Mouse (Mus musculus): Measurements from ENCODE around the gene Lztfl1. TPM values are rescaled to one million over a fixed set of nuclear protein-coding genes. Genes with fewer than 3 reads are reported as not detected.
A peak's percentile ranks its signal among the peaks of the same experiment; 100 is the strongest.
"Not testable (repeated sequence)": the region's sequence is repeated elsewhere in the genome, so short reads cannot be mapped to it uniquely, and the experiment has no call there.

Lztfl1 gene
- total RNA-seq, 2 experiments from 2014 or later = 41.3 to 43.6 TPM

DNA sequence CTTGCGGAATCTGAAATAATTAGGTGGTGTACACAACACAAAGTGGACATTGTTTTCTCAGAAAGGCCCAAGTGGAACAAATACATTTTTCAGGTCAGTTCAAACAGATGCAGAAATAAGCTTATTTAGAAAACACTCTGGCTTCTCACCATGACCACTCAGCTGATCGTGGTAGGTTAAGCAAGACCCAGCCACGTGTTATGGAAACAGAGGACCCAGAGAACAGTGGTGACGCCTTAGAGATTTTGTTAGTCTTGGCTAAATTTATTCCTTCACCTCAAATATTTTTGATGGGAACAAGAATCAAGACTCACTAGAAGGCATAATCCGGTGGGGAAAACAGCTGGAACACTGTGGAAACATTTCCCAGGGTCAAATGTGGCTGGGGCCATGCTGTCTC is 31.3 kb downstream of the Lztfl1 start:
- DNase-seq (ENCODE audit: low spot score in 2 of 2) = no peak

DNA sequence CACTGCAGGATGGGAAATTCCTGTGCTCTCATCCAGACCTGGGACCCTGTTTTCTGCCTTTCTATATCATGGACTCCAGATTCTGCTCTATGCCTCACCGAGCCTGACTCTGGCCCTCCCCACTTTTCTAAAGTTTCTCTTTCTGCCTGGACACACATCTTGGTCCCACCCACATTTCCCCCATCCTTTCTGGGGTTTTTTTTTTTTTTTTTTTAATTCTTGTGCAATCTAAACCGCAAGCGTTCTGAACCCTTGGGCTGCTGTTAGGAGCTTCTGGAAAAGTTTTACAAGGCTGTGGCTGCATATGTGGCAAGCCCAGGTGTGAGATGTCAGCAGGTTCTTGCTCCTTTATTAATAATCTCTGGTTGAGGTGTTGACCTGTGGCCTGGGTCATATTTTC is 33.8 kb downstream of the Lztfl1 start:
- no peak for DNase-seq (ENCODE audit: low spot score in 2 of 2)

DNA sequence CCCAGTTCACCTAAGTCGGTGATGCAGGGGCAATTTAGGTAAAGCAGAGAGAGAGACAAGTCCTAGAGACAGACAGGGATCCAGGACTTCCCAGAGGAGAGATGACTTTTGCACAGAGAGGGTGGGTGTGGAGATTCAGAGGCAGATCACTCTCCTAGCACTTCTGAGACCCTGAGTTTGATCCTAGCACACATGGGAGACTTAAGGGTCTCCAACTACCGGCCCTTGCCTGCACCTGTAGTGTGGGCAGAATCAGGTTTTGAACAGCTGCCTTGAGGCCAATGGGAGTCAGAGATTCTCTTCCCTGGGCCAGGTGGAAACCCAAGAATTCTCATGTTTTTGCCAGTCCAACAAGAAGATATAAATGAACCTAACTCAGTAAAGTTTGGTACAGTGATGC is 38.3 kb downstream of the Lztfl1 start:
- no peak for DNase-seq (ENCODE audit: low spot score in 2 of 2)

DNA sequence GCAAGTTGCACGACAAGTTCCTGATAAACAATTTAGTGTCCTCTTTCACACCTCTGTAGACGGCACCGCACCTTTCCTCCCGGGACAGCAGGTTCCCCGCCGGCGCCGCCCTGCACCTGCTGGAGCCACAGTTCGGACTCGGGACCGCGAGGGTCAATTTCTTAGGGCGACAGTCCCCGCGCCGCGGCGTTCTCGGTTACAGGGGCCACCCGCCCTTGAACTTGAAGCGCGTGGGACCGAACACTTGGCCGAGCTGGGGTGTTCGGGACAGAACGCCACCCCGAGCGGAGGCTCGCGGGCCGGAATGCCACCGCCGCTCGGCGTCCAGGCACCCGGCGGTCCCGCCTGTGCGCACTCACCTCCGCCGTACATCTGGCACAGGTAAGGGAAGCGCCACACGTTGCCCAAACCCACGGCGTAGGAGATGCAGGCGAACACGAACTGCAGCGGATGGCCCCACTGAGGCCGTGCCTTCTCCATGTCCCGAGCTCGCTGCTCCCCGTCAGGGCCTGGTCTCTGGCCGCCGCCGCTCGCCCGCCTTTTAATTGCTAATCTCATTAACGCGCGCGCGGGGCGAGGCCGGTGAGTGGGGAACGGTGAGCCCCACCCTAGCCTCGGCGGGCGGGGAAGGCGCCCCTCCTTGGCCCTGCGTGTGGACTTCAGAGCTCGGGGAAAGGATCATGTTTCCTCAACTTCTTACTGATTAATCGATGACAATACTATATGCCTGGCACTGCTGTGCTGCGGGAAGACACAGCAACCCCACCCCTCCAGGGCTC is 39.0 kb downstream of the Lztfl1 start, which contains the start of the genes Ccr9 and Slc6a20a:
Gene Ccr9, plus strand, starts transcription at position 113 of the 779 bp plus-strand sequence.
Gene Slc6a20a, minus strand, starts transcription at position 559 of the 779 bp plus-strand sequence.
- DNase-seq (ENCODE audit: low spot score in 2 of 2) = peak in 1 of 2 experiments; percentile 2

DNA sequence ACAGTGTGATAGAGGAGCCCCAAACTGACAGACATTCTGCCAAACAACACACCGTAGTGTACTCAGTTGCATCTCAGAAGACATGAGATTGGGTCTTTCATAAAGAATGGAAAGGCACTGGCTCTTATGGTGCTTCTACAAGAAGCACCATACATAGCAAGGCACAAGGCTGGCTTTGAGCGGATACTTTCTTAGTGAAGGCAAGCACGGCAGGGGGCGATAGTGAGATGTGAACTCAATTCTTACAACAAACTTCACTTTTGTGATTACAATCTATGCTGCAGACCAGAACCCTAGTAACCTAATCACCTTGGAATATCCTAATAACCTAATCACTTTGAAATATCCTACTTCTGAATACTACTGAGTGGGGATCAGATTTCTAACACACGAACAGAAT is 51.9 kb downstream of the Lztfl1 start:
- peak; percentile 28 to 48 for DNase-seq (ENCODE audit: low spot score in 2 of 2)

DNA sequence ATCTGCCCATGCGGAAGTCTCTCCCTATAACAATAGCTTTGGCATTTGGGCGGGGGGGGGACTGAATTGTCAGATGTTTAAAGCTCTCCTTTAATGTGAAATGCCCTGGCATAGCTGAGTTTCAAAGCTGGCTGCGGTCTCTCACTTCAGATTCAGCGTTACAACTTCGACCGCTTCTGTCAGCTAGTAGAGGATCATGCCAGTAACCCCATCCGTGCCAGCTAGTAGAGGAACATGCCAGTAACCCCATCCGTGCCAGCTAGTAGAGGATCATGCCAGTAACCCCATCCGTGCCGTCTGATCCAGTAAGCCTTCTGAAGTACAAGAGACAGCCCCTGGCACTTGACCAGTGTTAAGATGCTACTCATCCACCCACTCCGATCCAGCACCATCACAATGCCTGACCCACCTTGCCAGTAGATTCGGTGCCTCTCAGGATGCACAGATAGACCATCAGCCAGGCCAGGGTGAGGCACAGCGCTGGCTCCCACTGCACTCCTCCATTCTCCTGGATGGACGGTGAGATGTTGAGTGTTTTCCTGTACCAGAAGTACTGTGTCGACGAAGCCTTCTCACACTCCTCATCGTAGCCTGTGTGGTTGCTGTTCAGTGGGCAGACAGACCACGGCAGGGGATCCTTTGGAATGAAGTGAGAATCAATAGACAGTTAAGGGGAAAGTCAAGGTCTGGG is 57.4 kb downstream of the Lztfl1 start:
- DNase-seq (ENCODE audit: low spot score in 2 of 2) = not testable (repeated sequence)

DNA sequence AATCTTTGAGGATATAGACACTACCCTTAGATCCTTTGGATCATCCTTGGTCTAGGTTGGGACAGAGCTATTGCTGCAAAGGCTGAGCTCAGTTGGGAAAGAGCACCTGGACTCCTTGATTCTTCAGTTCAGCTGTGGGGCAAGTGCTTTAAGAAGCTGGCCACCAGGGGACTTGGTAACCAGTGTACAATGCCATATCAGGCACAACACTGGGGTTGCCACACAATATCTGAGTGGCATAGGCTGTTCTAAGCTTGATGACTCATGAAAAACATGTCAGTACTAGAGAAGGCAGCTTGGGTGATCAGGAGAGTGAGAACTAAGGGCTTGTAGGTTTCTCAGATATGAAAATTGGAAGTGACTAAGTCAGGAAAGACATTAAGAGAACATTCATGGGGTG is 58.5 kb downstream of the Lztfl1 start:
- no peak for DNase-seq (ENCODE audit: low spot score in 2 of 2)

DNA sequence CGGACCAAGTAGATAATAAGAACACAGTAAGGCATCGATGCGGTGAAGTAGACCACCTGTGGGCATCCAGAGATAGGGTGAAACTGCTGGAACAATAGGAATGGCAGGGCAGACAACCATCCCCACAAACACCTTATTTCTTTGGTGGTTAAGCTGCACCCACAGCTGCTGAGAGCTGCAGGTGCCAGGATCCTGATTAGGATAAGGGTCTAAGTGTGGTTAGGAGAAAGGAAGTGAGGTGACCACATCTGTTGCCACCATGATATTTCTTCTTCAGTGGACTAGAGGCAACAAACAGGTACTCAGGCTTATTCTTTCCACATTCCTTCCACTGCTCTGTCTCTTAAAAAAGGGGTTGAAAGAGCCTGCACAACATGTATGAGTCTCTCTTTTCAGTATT is 60.0 kb downstream of the Lztfl1 start:
- no peak for DNase-seq (ENCODE audit: low spot score in 2 of 2)

DNA sequence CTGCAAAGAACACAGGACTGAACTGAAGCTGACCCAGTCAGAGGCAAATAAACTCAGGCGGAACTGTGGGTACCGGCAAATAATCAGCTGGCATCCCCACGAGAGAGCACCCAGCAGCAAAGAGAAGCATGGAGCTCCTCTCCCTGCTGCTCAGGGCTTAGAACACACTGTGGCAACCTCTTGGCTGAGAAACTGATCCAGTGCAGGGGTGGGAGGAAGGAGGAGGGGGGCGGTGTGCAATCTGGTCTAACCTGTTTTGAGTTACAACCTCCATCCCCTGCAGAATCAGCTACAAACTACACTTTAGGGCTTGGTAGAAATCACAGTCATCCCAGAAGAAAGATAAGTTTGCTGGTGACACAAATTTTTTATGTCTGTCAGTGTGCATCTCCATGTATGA is 66.1 kb downstream of the Lztfl1 start:
- DNase-seq (ENCODE audit: low spot score in 2 of 2) = no peak

DNA sequence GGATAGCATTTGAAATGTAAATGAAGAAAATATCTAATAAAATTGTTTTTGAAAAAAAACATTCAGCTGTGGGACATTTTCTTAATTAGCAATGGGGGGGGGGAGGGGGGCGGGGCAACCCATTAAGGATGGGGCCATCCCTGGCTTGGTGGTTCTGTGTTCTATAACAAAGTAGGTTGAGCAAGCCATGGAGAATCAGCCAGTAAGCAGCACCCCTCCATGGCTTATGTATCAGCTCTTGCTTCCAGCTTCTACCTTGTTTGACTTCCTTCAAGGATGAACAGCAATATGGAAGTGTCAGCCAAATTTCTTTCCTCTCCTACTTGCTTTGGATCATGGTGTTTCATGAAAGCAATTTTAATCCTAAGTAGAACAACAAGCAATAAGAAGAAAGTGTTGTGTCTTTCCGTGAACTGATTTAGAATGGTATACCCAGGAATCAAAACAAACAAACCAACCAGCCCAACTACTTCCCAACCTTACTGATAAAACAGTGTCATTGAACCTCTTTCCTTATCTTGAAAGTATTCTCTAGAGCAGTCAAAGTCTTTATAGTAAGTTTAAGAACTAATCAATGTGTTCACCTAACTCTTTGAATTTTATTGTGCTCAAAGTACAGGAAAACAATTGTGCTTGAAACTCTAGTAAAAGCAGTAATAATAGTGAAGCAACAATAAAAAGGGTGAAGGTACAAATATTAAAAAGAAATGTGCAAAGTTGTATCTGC is 67.5 kb downstream of the Lztfl1 start:
- no peak for DNase-seq (ENCODE audit: low spot score in 2 of 2)

Other genes with a start within 250 kb of the Lztfl1 start
- gene Limd1, start 239.0 kb downstream of the Lztfl1 start, total RNA-seq (2021) = 10 to 100 TPM; 24.7 to 36.9 TPM
- 100 to 1,000 TPM; 158 to 175 TPM for gene Sacm1l, start 187.9 kb downstream of the Lztfl1 start, total RNA-seq (2021)
- under 1 TPM in 1 of 2 experiments, not detected in 1; 0.13 TPM for gene Slc6a20b, start 85.1 kb downstream of the Lztfl1 start, total RNA-seq (2021)
- under 1 TPM in 1 of 2 experiments, not detected in 1; 0.16 TPM for gene Ccr9, start 39.3 kb downstream of the Lztfl1 start, total RNA-seq (2021)
- under 1 TPM; 0.10 to 0.17 TPM for gene Slc6a20a, start 38.8 kb downstream of the Lztfl1 start, total RNA-seq (2021)
- gene Cxcr6, start 88.8 kb upstream of the Lztfl1 start, total RNA-seq (2021) = under 1 TPM; 0.20 to 0.70 TPM
- gene Fyco1, start 134.2 kb upstream of the Lztfl1 start, total RNA-seq (2021) = 10 to 100 TPM; 32.1 to 40.9 TPM
- under 1 TPM; 0.07 to 0.22 TPM for gene Xcr1, start 144.3 kb upstream of the Lztfl1 start, total RNA-seq (2021)